In genomic region chr3:26644136-26644535, GRCm38 (mm10) we compare ENCODE assay signal across 26 mouse cellular contexts. TPM values are rescaled to one million over a fixed set of nuclear protein-coding genes. Genes with fewer than 3 reads are reported as not detected.
A peak's percentile ranks its signal among the peaks of the same experiment; 100 is the strongest.
DNase-seq lines count a peak whose midpoint lies in the region; ATAC-seq and TF ChIP-seq lines count a peak whose summit lies in the region.
"Had no signal": no experiment of that assay in that cellular context is flagged by ENCODE, and none has a peak within 500 bp of the region (broad histone marks: within the 10 kb centered on the region; RNA-seq: fewer than 3 reads in every experiment).

No protein-coding gene starts in this region.

- no peak for TF ChIP-seq CTCF in lung, embryonic 14.5 days (IDR thresholded peaks at IDR 0.05; ENCODE audit: low read depth)

- 64% methylated on average over 1 of the region's 1 CpGs for WGBS in forebrain, embryonic 12.5 days
- 84% methylated on average over 1 of the region's 1 CpGs for WGBS in forebrain, embryonic 11.5 days
- 55% methylated on average over 1 of the region's 1 CpGs for WGBS in lung, embryonic 14.5 days
- WGBS in lung, embryonic 16.5 days = 53% methylated on average over 1 of the region's 1 CpGs

- no peak overlapping the region for H3K9ac ChIP-seq in forebrain, embryonic 12.5 days
- H3K9ac ChIP-seq in forebrain, embryonic 11.5 days (ENCODE audit: low read length) = no peak overlapping the region
- H3K9ac ChIP-seq in lung, embryonic 14.5 days = no peak overlapping the region
- no peak overlapping the region for H3K9ac ChIP-seq in lung, embryonic 16.5 days (ENCODE audit: low read length)
- H3K9ac ChIP-seq: embryonic facial prominence, embryonic 12.5 days; forebrain, embryonic 15.5 days; forebrain, postnatal 0 days had no signal

- ATAC-seq in forebrain, embryonic 12.5 days (ENCODE audit: low FRiP score) = no peak
- no peak for ATAC-seq in forebrain, embryonic 11.5 days (replicated peaks; ENCODE audit: low FRiP score)
- peak; percentile 78 for ATAC-seq in lung, embryonic 14.5 days (ENCODE audit: insufficient read depth)
- peak; percentile 78 for ATAC-seq in lung, embryonic 16.5 days (ENCODE audit: low read depth)
- ATAC-seq: activated CD4-positive, CD25-positive, alpha-beta regulatory T cell, adult 4 months; CD4-positive, CD25-positive, alpha-beta regulatory T cell, adult 4 months; forebrain, embryonic 15.5 days; forebrain, postnatal 0 days; Patski had no signal

- H3K36me3 ChIP-seq in forebrain, embryonic 12.5 days (replicated peaks) = no peaks in the 10 kb centered on the region
- H3K36me3 ChIP-seq in forebrain, embryonic 11.5 days (ENCODE audit: control insufficient read depth, insufficient read depth, low read length) = no peaks in the 10 kb centered on the region
- H3K36me3 ChIP-seq in lung, embryonic 14.5 days (ENCODE audit: insufficient read depth) = no peaks in the 10 kb centered on the region
- no peaks in the 10 kb centered on the region for H3K36me3 ChIP-seq in lung, embryonic 16.5 days (ENCODE audit: control insufficient read depth, insufficient read depth, low read length)
- H3K36me3 ChIP-seq: embryonic facial prominence, embryonic 10.5 days; embryonic facial prominence, embryonic 12.5 days; forebrain, embryonic 15.5 days; G1E had no signal

- no peak for DNase-seq in forebrain, embryonic 11.5 days (ENCODE audit: low spot score)
- peak; percentile 65 for DNase-seq in lung, embryonic 14.5 days
- DNase-seq in lung, postnatal 25 days (ENCODE audit: low spot score) = no peak
- DNase-seq in lung, adult 18-20 months = no peak
- DNase-seq: adrenal gland, adult 8-10 months; adrenal gland, postnatal 14 days; adrenal gland, postnatal 36 days; B cell, adult 2 months; cerebellum, adult 11 months; cerebellum, adult 18-20 months; cerebellum, adult 8-10 months; cerebellum, adult 9-11 months; cerebellum, postnatal 14 days; cerebellum, postnatal 36 days; forebrain, postnatal 0 days had no signal

- H3K27ac ChIP-seq in forebrain, embryonic 12.5 days = 0 out of 2 replicates have a peak overlapping the region, but pooled peaks have one; percentile 5
- no peak overlapping the region for H3K27ac ChIP-seq in forebrain, embryonic 11.5 days (ENCODE audit: low read depth, low read length)
- H3K27ac ChIP-seq in lung, embryonic 14.5 days (ENCODE audit: low read depth) = no peak overlapping the region
- no peak overlapping the region for H3K27ac ChIP-seq in lung, embryonic 16.5 days (ENCODE audit: low read length)
- H3K27ac ChIP-seq: embryonic facial prominence, embryonic 10.5 days; embryonic facial prominence, embryonic 12.5 days; forebrain, embryonic 15.5 days had no signal

- H3K4me2 ChIP-seq in forebrain, embryonic 12.5 days = no peak overlapping the region
- no peak overlapping the region for H3K4me2 ChIP-seq in forebrain, embryonic 11.5 days (ENCODE audit: low read depth, low read length, severe bottlenecking)
- H3K4me2 ChIP-seq in lung, embryonic 14.5 days = no peak overlapping the region
- H3K4me2 ChIP-seq in lung, embryonic 16.5 days (ENCODE audit: low read depth, low read length) = no peak overlapping the region
- H3K4me2 ChIP-seq: embryonic facial prominence, embryonic 12.5 days; forebrain, embryonic 15.5 days had no signal

- H3K27me3 ChIP-seq in forebrain, embryonic 12.5 days = no peaks in the 10 kb centered on the region
- H3K27me3 ChIP-seq in forebrain, embryonic 11.5 days (ENCODE audit: control insufficient read depth, insufficient read depth, low read length) = no peaks in the 10 kb centered on the region
- H3K27me3 ChIP-seq in lung, embryonic 14.5 days (ENCODE audit: insufficient read depth, low read length) = no peaks in the 10 kb centered on the region
- H3K27me3 ChIP-seq in lung, embryonic 16.5 days (ENCODE audit: control insufficient read depth, insufficient read depth, low read depth, low read length) = no peaks in the 10 kb centered on the region
- H3K27me3 ChIP-seq: CH12.LX; embryonic facial prominence, embryonic 12.5 days; forebrain, embryonic 15.5 days had no signal

- H3K4me3 ChIP-seq in forebrain, embryonic 12.5 days (replicated peaks) = no peak overlapping the region
- no peak overlapping the region for H3K4me3 ChIP-seq in forebrain, embryonic 11.5 days (ENCODE audit: low read depth, low read length)
- H3K4me3 ChIP-seq in lung, embryonic 14.5 days (ENCODE audit: low read depth, low read length) = no peak overlapping the region
- H3K4me3 ChIP-seq in lung, embryonic 16.5 days (ENCODE audit: low read length) = no peak overlapping the region
- H3K4me3 ChIP-seq: embryonic facial prominence, embryonic 10.5 days; embryonic facial prominence, embryonic 12.5 days; forebrain, embryonic 15.5 days had no signal

- H3K9me3 ChIP-seq in forebrain, embryonic 12.5 days = no peaks in the 10 kb centered on the region
- no peaks in the 10 kb centered on the region for H3K9me3 ChIP-seq in forebrain, embryonic 11.5 days (ENCODE audit: control insufficient read depth, low read length)
- H3K9me3 ChIP-seq in lung, embryonic 14.5 days (ENCODE audit: low read depth, low read length) = no peaks in the 10 kb centered on the region
- no peaks in the 10 kb centered on the region for H3K9me3 ChIP-seq in lung, embryonic 16.5 days (ENCODE audit: control insufficient read depth, low read length)
- H3K9me3 ChIP-seq: embryonic facial prominence, embryonic 10.5 days; embryonic facial prominence, embryonic 12.5 days; forebrain, embryonic 15.5 days; G1E had no signal

- peaks cover 17% of the 10 kb centered on the region for H3K4me1 ChIP-seq in forebrain, embryonic 12.5 days
- no peaks in the 10 kb centered on the region; the same call in none of the 2 replicates for H3K4me1 ChIP-seq in forebrain, embryonic 11.5 days (replicated peaks; ENCODE audit: control insufficient read depth, insufficient read depth, low read length)
- H3K4me1 ChIP-seq in lung, embryonic 14.5 days (ENCODE audit: insufficient read depth) = no peaks in the 10 kb centered on the region
- no peaks in the 10 kb centered on the region for H3K4me1 ChIP-seq in lung, embryonic 16.5 days (replicated peaks; ENCODE audit: control insufficient read depth, insufficient read depth, low read length)
- H3K4me1 ChIP-seq: embryonic facial prominence, embryonic 12.5 days had no signal

RNA-seq across cellular contexts. Expression of gene Spata16, which starts 6.7 kb away (rescaled TPM):
- not detected in 2 replicates for polyA plus RNA-seq in forebrain, embryonic 12.5 days (2016; fragmentation: Nextera tagmentation; extraction: Ambion mirVana)
- polyA plus RNA-seq in forebrain, embryonic 11.5 days (2014; fragmentation: Nextera tagmentation; extraction: Ambion mirVana) = not detected in 2 replicates
- not detected in 2 replicates for polyA plus RNA-seq in lung, embryonic 14.5 days (2014; fragmentation: Nextera tagmentation; extraction: Ambion mirVana)
- polyA plus RNA-seq in lung, embryonic 16.5 days (2015; fragmentation: Nextera tagmentation; extraction: Ambion mirVana) = not detected in 2 replicates
- polyA plus RNA-seq: activated CD4-positive, CD25-positive, alpha-beta regulatory T cell, adult 4 months; CD4-positive, CD25-positive, alpha-beta regulatory T cell, adult 4 months; embryonic facial prominence, embryonic 10.5 days; embryonic facial prominence, embryonic 12.5 days; embryonic facial prominence, embryonic 14.5 days; forebrain, embryonic 15.5 days; forebrain, postnatal 0 days; G1E; Patski had no signal

Comparison
In these comparisons a context has a peak if more than half of its experiments do, and no peak if none do; other contexts are left out.
1. ATAC-seq: peak in lung, embryonic 14.5 days (single experiment) and lung, embryonic 16.5 days (single experiment); none in forebrain, embryonic 12.5 days (single experiment) and forebrain, embryonic 11.5 days (single experiment).